Mouse (Mus musculus) cerebellum, postnatal 36 days (tissue): ENCODE measurements around the gene Casp6.

Experiments used
- DNase-seq, 2 experiments: peaks; one replicate each; pipeline ENCODE4 v3.0.0; 2021 to 2022; ENCODE audit warnings: mixed read lengths in 2 of 2

Gene Casp6

GRCm38 (mm10) chr3:129925861-129926260 is 24.6 kb downstream of the Casp6 start:
- no peak for DNase-seq

GRCm38 (mm10) chr3:129930213-129930778 is 29.1 kb downstream of the Casp6 start:
- no peak for DNase-seq

DNA sequence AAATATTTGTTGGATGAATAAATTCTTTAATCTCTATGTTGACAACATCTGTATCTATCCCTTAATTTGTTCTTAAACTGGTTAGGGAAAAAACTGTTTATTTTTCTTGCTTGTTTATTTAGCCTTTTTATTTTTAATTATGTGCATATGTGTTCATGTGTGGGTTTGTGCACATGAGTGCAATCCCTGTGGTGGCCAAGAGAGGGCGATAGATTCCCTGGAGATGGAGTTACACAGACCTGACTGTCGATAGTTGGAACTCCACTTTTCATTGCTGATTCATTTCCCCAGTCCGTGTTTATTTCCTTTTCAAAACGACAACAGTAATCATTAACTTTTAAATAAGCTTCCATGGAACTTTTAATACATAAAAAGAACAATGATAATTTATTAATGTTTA is 31.2 kb downstream of the Casp6 start:
- no peak for DNase-seq

GRCm38 (mm10) chr3:129936561-129936960 is 35.3 kb downstream of the Casp6 start:
- DNase-seq, result no peak

- DNase-seq, result no peak
These were observed 36.6 kb downstream of the Casp6 start for GRCm38 (mm10) chr3:129937848-129938247.

GRCm38 (mm10) chr3:129939058-129939457 is 37.8 kb downstream of the Casp6 start:
- no peak for DNase-seq

DNA sequence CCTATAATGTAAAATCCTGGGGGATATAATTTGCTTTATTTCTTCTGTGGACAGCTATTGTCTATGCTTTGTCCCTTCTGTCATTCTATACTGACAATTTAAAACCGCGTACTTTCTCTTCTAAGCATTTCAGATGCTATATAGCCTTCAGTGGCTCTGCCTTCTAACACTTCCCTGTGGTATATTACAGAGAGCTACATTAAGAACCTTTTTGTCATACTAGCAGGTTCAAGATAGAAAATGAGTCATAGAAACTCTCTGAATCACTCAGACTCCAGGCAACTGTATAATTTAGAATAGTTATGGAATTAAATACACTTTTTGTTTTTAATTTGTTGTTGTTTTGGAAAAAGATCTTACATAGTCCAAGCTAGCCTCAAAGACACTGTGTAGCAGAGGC is 39.6 kb downstream of the Casp6 start:
- no peak for DNase-seq

DNA sequence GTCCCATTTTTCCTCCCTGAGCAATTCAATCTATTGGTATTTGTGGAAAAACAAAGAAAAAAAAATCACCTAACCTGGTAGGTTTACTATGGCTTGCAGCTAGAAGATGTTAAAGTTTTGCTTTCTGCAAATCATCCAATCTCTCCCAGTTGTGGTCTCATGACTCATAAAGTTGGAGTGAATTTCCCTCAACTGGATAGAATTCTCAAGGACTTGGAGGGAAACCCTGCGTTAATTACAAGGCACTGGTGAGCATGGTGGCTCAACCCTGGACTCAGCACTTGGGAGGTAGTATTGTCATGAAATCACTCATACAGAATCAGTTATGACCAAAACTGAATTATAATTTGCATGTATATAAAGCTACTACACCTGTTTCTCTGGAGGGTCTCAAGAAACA is 40.1 kb downstream of the Casp6 start:
- DNase-seq, result no peak

DNA sequence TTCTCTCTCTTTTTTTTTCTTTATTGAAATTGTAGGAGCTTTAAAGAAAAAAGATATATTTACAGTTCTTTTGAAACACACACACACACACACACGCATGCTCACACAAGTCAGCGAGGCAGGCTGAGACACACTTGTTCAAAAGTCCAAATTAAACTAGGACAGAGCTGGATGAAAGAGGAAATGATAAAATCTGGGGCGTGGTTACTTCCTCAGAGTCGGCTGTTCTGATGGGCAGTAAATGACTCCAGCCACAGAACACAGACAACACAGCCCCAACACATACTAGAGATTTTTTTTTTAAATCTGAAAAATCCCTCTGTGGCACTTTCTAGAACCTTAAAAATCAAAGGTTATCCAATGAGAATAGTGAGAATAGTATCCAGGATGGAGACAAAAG is 42.6 kb downstream of the Casp6 start:
- no peak for DNase-seq

DNA sequence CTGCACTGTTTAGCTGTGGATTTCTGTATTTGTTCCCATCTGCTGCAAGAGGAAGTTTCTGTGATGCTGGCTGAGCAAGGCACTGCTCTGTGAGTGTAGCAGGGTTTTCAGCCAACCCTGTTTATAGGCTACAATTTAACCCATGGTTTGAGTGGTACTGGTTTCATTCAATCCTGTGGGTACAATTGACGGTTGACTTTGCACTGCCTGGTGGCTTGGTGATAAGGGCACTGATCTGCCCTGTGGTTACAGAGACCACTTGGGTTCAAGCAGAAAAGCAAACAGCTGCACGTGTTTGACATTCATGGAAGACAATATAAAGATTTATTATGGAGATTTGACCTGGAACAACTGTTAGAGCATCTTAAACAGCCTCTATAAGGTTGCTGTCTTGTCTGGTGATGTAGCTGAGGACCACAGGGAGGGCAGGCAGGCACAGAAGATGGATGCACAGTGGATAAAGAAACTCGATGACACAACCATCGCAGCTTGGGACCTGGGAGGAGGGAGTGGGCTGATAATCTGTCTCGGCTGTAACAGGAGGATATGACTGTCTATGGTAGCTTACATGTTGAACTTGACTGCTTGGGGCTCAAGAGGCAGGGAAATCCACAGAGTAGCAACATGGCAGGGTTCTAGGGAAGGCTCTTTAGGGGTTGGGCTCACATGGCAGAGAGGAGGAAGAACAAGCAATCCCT is 45.1 kb downstream of the Casp6 start:
- DNase-seq, result no peak

GRCm38 (mm10) chr3:129948359-129948758 is 47.1 kb downstream of the Casp6 start:
- no peak for DNase-seq

GRCm38 (mm10) chr3:129949158-129949773 is 48.0 kb downstream of the Casp6 start:
- no peak for DNase-seq

- DNase-seq, result no peak
These were observed 52.1 kb downstream of the Casp6 start for GRCm38 (mm10) chr3:129953296-129953695.

DNA sequence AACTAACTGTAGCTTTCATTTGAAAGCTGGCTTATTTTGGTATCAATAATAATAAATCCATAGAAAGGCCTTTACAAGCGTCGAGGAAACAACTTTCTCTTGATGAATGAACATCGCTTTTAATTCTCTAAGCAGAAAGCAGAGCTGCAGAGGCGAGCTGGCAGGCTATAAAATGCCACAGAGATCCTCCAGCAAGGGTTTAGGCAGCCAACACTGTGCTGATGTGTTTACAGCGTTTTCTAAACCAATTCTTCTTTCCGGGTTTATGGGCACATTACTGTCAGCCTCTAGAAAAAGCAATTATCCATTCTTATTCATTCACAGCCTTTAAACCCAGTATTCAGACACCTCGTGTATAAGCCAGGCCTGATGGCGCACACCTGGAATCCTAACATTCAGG is 61.3 kb downstream of the Casp6 start:
- DNase-seq, result no peak
